Mouse (Mus musculus) frontal cortex, adult 2 months (tissue): ENCODE results near the gene Bmp6. TPM values are rescaled to one million over a fixed set of nuclear protein-coding genes. Genes with fewer than 3 reads are reported as not detected.
A peak's percentile ranks its signal among the peaks of the same experiment; 100 is the strongest.

Source experiments
- DNase-seq, 2 experiments: peaks; one replicate each; pipeline ENCODE4 v3.0.0; 2022; ENCODE audit warnings: low spot score in 1 of 2; ENCODE audit errors: extremely low spot score in 1 of 2
- polyA plus RNA-seq: library from polyadenylated mRNA; depleted of rRNA; stranded (reverse); fragments of >200 nt; gene quantifications from 2 replicates; pipeline ENCODE4 v1.2.3, GENCODE M21; 2012

Bmp6 gene
- polyA plus RNA-seq, 1 experiment: 13.6 TPM

DNA sequence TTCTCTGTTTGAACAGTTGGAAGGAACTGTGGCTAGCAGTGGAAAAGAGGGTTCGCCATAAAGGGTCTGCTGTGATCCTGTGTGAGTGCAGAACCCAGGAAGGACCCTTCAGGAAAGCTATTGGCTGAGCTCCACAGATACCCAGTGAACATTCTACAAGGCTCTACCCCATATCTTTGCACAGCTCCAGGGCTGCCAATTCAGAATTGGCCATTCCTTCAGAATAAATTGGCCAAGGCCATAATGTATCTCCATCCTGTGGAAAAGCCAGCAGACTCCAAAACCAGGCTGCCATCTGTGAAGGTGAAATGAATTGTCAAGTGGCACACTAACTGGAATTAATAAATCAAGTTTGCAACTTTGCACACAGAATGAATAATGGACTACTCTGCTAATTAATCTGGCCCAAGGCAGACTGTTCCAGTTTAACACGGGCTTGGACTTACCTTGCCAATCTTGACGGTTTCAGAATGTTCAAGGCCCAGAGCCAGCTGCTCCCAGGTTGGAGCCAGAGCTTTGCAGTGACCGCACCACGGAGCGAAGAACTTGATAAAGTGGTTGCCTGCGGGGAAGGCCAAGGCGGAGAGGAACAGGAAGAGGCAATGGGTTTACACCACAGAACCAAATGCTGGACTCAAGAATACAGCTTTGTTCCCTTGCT lies 164.9 kb downstream of the Bmp6 start:
- peak in 1 of 2 experiments; percentile 6 for DNase-seq

GRCm38 (mm10) chr13:38511979-38512378 lies 167.1 kb downstream of the Bmp6 start:
- DNase-seq: no peak

GRCm38 (mm10) chr13:38513921-38514320 lies 169.0 kb downstream of the Bmp6 start:
- no peak for DNase-seq

DNA sequence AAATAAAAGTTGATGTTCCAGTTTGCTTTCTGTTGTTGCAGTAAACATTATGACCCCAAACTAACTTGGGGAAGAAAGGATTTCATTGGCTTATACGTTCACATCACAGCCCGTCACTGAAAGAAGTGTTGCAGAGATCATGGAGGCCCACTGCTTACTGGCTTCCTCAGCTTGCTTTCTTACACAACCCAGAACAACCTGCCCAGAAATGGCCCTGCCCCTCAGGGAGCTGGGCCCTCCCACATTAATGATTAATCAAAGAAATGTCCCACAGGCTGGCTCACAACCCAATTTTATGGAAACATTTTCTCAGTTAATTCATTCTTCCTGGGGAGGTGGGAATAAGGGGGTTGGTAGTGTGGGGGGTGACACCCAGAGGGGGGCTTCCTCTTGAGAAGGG lies 170.5 kb downstream of the Bmp6 start:
- DNase-seq: no peak

DNA sequence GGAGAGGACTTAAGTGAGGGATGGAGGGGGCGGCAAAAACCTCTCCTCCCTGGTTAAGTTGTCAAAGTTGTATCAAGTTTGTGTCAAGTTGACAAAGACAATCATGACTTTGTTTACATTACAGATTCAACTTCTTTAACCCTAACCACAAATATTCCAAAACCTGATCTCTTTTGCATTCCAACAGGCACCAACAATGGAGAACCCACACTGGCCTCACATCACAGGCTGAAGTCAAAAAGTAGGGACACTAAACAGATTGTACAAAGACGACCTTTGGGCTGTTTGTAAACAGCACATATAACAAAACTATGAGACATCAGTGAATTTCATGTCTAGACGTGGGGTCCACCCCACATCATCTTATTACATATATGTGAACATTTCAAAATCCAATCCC lies 170.9 kb downstream of the Bmp6 start:
- no peak for DNase-seq

DNA sequence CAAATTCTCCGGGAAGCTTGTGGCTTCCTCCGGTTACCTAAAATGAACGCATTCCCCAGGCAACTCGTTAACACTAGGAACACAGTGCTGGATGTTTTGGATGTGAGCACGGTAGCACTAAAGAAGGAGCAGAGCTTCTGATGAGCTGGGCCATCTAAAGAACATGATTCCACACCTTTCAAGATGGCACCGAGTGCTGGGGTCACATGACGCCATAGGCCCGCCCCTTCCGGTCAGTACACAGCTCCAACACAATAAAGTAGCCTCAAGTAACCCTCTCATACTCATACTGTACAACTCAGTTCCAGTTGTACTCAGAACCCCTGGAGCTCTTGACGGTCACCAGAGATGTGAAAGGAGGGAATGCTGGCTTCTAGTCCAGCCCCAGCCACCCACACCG lies 171.7 kb downstream of the Bmp6 start:
- DNase-seq: no peak

- DNase-seq: no peak
These were observed 175.4 kb downstream of the Bmp6 start for GRCm38 (mm10) chr13:38520299-38520698.

DNA sequence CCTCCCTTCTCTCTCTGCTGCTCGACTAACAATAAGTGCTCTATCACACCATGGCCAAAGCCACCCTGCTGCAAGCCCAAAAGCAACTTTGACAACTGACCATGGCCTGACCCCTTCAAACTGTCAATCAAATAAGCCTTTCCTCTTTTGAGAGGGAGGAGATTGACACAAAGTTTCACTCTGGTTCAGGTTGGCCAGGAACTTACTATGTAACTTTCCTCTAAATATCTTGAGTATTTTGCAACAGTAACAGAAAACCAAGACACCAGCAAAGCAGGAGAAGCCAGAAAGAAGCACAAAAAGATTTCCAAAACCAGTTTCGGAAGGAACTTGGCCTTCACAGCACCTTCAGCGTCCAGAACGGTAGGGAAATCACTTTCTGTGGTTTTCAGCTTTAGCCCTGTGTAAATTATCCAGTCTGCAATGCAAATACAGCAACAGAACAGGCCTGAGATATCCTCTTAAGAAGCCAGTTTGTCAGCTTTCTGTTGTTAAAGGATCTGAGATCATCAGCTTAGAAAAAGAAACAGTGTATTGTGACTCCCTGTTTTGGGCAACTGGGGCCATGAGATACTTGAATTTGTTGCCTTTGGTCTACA lies 177.2 kb downstream of the Bmp6 start:
- no peak for DNase-seq

- DNase-seq: no peak
These were observed 178.3 kb downstream of the Bmp6 start for GRCm38 (mm10) chr13:38523231-38523630.

DNA sequence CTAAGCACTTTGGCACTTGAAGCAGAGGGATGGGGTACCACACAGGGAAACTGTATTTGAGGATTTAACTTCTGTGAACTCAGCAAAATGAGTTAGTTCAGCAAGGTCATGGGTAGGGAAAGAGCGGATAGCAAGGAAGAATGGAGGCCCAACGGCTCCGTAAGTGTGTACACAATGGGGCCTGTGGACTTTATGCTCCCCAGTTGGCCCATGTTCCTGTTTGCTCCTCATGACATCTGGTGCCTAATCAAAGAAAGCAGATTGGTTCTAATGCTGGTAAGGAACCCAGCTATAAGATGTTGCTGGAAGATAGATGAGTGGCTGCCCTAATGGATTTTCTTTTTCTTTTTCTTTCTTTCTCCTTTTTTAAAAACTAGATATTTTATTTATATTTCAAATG lies 180.4 kb downstream of the Bmp6 start:
- DNase-seq: no peak

DNA sequence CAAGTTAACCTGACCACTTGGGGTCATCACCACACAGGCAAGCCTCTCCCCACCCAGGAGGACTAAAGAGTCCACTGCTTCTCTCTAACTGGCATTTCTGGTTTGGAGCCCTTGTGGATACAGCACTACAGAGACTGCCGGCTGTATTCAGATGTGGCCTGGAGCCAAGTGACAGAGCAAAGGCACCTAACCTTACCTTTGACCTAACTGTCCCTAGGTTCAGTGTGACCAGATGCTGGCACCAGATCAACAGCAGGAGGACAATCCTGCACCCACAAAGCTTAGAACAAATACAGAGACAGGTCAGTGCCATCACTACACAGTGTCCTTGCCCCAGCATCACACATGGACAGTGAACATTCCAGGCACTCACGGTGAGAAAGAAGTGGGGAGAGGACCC lies 181.2 kb downstream of the Bmp6 start:
- no peak for DNase-seq

DNA sequence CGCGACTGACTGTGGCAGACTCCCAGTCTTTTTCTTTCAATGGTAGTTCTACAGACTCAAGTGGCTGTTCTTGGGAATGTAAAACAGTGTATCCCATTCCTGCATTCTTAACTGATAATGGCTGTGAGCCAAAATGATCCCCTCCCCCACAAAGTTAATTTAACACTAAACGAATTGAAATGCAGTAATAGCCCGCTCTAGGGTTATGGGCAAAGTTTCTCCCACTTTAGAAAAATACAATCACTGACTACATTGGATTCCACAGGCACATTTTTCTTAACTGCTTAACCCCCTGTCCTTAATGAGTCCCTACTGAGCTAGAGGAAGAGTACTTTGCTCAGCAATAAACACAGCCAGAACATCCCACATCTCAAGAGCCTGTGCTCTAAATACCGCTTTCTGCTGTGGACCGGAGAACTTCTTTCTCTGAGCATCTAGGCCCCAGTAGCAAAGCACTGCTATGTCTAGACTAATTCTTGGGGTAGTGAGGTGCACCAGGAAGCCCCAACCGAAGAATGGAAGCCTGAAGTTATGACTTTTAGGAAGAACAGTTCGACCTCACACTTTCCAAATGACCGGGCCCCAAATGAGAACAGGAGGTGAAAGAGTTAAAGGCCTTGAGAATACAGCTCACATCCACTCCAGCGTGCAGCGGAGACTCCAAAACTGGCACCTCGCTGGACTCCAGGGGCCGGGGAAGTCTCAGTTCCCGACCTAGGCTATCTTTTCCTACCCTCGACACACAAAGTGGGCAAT lies 182.3 kb downstream of the Bmp6 start:
- no peak for DNase-seq

DNA sequence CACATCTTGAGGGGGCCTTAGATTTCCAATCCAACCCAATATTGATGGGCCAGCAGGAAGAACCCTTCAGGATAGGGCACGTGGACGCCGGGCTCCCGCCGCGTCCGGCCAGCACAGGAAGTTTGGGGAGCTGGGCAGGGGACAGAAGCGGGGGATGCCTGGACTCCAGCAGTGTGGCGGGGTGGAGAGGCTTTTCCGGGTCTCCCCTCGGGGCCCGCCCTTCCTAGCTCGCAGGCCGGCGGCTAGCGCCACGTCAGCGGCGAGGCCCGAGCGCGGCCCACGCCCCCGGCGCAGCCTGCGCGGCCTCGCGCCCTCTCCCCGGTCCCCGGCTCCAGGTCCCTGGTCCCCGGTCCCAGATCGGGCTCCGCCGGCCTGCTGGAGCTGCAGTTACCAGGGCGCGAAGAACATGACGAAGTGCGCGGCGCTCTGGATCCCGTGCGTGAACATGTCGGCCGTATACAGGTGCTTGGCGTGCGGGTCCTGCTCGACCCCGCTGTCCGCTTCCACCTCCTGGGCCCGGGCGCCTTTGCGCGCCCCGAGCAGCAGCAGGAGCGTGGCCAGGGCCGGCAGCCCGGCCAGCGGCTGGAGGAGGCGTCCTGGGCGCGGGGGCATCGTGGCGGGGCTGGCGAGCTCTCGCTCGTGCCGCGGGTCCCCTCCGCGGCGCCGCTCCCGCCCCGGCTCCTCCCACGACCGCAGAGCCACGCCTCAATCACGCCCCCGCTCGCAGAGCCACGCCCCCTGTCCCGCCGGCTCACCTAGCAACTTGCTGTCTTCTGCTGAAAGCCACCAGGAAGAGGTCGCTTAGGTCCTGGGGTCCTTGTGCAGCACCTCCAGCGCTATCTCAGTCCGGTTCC lies 183.1 kb downstream of the Bmp6 start:
- peak; percentile 41 to 84 for DNase-seq

- no peak for DNase-seq
These were observed 183.9 kb downstream of the Bmp6 start, which contains the start of gene Txndc5 for GRCm38 (mm10) chr13:38528687-38529294. Txndc5 (minus strand) TSS chr13:38528824.

GRCm38 (mm10) chr13:38529576-38529975 lies 184.7 kb downstream of the Bmp6 start:
- no peak for DNase-seq

- DNase-seq: no peak
These were observed 186.6 kb downstream of the Bmp6 start for GRCm38 (mm10) chr13:38531498-38531897.

DNA sequence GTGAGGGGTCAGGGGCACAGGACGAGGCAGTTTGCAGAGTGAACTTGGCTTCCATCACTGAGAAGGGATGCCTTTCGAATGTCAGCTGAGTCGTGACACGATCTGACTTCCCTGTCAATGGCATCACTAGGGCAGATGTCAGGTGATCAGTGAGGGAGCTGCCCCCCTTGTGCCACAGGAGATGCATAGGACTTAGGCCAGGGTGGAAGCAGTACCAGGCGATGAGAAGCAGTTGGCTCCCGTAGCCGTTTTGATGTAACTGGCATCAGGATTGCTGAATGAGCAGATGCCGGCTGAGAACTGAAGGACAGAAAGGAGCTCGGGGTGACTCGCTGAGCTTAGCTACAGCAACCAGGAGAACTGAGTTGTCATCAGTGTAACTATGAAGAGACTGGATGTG lies 188.6 kb downstream of the Bmp6 start:
- DNase-seq: no peak

DNA sequence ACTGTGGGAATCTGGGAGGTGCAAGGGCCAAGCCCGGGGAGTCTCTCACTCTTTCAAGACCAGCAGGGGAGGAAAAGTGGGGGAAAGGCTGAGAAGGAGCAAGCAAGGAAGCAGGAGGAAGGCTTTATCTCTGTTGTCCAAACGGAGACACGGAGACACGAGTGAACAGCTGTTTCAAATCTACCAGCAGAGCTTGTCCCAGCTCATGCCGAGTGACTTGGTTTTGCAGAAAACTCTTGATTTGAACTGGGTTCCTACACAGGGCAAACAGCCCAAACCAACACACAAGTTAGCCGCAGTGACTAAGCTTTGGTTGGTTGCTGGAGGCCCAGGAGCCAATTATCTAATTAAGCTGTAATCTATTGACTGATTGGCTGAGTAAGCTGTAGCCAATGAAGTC lies 189.1 kb downstream of the Bmp6 start:
- no peak for DNase-seq

- DNase-seq: no peak
These were observed 189.8 kb downstream of the Bmp6 start for GRCm38 (mm10) chr13:38534731-38535130.

GRCm38 (mm10) chr13:38537521-38537920 lies 192.6 kb downstream of the Bmp6 start:
- DNase-seq: no peak
